Mouse (Mus musculus) stomach, embryonic 14.5 days (tissue): ENCODE results near the gene Pik3cd. TPM values are rescaled to one million over a fixed set of nuclear protein-coding genes. Genes with fewer than 3 reads are reported as not detected.

Experiments
- ATAC-seq: fragments of 200-750 bp; cut with Nextera tagmentation; 2 replicates; pipeline ENCODE4 v1.8.0; 2017; ENCODE audit warnings: low read depth, moderate TSS enrichment; ENCODE audit not compliant: insufficient number of reproducible peaks, insufficient read depth, low FRiP score
- H3K27ac ChIP-seq: fragments of 300-500 bp; sonication (generic); 2 replicates; pipeline ENCODE4 v1.5.1; 2014; ENCODE audit warnings: mild to moderate bottlenecking, low read length, moderate library complexity, mixed read lengths
- H3K27me3 ChIP-seq: fragments of 300-500 bp; sonication (generic); 2 replicates; pipeline ENCODE4 v1.6.1; 2014; ENCODE audit warnings: low read length, control low read depth, mixed read lengths; ENCODE audit not compliant: control insufficient read depth, insufficient read depth
- H3K36me3 ChIP-seq: fragments of 300-500 bp; sonication (generic); 2 replicates; pipeline ENCODE4 v1.6.1; 2014; ENCODE audit warnings: mild to moderate bottlenecking, control low read depth, low read length, moderate library complexity, mixed read lengths; ENCODE audit not compliant: control insufficient read depth, insufficient read depth
- H3K4me1 ChIP-seq: fragments of 300-500 bp; sonication (generic); 2 replicates; pipeline ENCODE4 v1.6.1; 2014; ENCODE audit warnings: low read length, control low read depth, mixed read lengths; ENCODE audit not compliant: control insufficient read depth, insufficient read depth
- H3K4me2 ChIP-seq: fragments of 300-500 bp; sonication (generic); replicated peaks from 2 replicates; pipeline ENCODE4 v1.6.1; 2014; ENCODE audit warnings: low read depth, low read length, control low read depth
- H3K4me3 ChIP-seq: fragments of 300-500 bp; sonication (generic); 2 replicates; pipeline ENCODE4 v1.5.1; 2014; ENCODE audit warnings: low read depth, low read length, control low read depth
- H3K9ac ChIP-seq: fragments of 300-500 bp; sonication (generic); replicated peaks from 2 replicates; pipeline ENCODE4 v1.6.1; 2014; ENCODE audit warnings: low read depth, mild to moderate bottlenecking, control low read depth, low read length, moderate library complexity, mixed read lengths
- H3K9me3 ChIP-seq: fragments of 300-500 bp; sonication (generic); 2 replicates; pipeline ENCODE4 v1.6.1; 2016; ENCODE audit warnings: low read depth, low read length, control low read depth; ENCODE audit not compliant: control insufficient read depth
- WGBS: fragments of 180-500 bp; shearing (Covaris S2); extraction: QIAGEN DNeasy Blood & Tissue Kit; methylation state at CpG from one replicate; pipeline ENCODE4 v1.1.7; 2014; 5-methylcytosine and 5-hydroxymethylcytosine counted together
- polyA plus RNA-seq: library from polyadenylated mRNA; unstranded; fragments of >200 nt; fragmentation: Nextera tagmentation; extraction: Ambion mirVana; gene quantifications from 2 replicates; pipeline ENCODE4 v1.2.1, GENCODE M21; 2014

The Pik3cd gene
- polyA plus RNA-seq, 1 experiment from 2014 or later = 4.8 TPM

- Histone ChIP-seq H3K4me3 (no peak overlapping the region), H3K4me2 (no peak overlapping the region), H3K27me3 (no peaks in the 10 kb centered on the region), H3K4me1 (no peaks in the 10 kb centered on the region), H3K36me3 (peaks cover 36% of the 10 kb centered on the region), H3K9ac (no peak overlapping the region), H3K27ac (no peak overlapping the region), H3K9me3 (no peaks in the 10 kb centered on the region)
- 93% methylated on average over 8 of the region's 8 CpGs for WGBS
- ATAC-seq = no peak
These were observed 66.4 kb downstream of the Pik3cd start for GRCm38 (mm10) chr4:149635915-149636415.

GRCm38 (mm10) chr4:149634966-149635365, 67.4 kb downstream of the Pik3cd start:
- WGBS = 90% methylated on average over 11 of the region's 11 CpGs

GRCm38 (mm10) chr4:149634157-149634556, 68.2 kb downstream of the Pik3cd start:
- H3K4me2 ChIP-seq = no peak overlapping the region
- H3K36me3 ChIP-seq = peaks cover 28% of the 10 kb centered on the region
- no peak overlapping the region for H3K27ac ChIP-seq
- H3K27me3 ChIP-seq = no peaks in the 10 kb centered on the region
- H3K9ac ChIP-seq = no peak overlapping the region
- no peaks in the 10 kb centered on the region for H3K4me1 ChIP-seq
- ATAC-seq = no peak
- 76% methylated on average over 1 of the region's 1 CpGs for WGBS
- no peaks in the 10 kb centered on the region for H3K9me3 ChIP-seq
- no peak overlapping the region for H3K4me3 ChIP-seq

More at GRCm38 (mm10) chr4:149634966-149635365, 67.4 kb downstream of the Pik3cd start:
- Histone ChIP-seq H3K4me3 (no peak overlapping the region), H3K4me2 (no peak overlapping the region), H3K9me3 (no peaks in the 10 kb centered on the region), H3K4me1 (no peaks in the 10 kb centered on the region), H3K27me3 (no peaks in the 10 kb centered on the region), H3K36me3 (peaks cover 30% of the 10 kb centered on the region), H3K27ac (no peak overlapping the region), H3K9ac (no peak overlapping the region)
- no peak for ATAC-seq

GRCm38 (mm10) chr4:149632670-149633307, 69.6 kb downstream of the Pik3cd start:
- Histone ChIP-seq H3K4me3 (no peak overlapping the region), H3K27me3 (no peaks in the 10 kb centered on the region), H3K9me3 (no peaks in the 10 kb centered on the region), H3K4me1 (no peaks in the 10 kb centered on the region), H3K27ac (no peak overlapping the region), H3K9ac (no peak overlapping the region), H3K36me3 (peaks cover 23% of the 10 kb centered on the region), H3K4me2 (no peak overlapping the region)
- no peak for ATAC-seq
- WGBS = 87% methylated on average over 9 of the region's 9 CpGs

- peaks cover 8% of the 10 kb centered on the region for H3K36me3 ChIP-seq
- H3K4me1 ChIP-seq = no peaks in the 10 kb centered on the region
- no peak overlapping the region for H3K9ac ChIP-seq
- H3K4me2 ChIP-seq = no peak overlapping the region
- H3K9me3 ChIP-seq = no peaks in the 10 kb centered on the region
- H3K27ac ChIP-seq = no peak overlapping the region
- 63% methylated on average over 9 of the region's 9 CpGs for WGBS
- no peak for ATAC-seq
- no peak overlapping the region for H3K4me3 ChIP-seq
- no peaks in the 10 kb centered on the region for H3K27me3 ChIP-seq
These were observed 73.6 kb downstream of the Pik3cd start for GRCm38 (mm10) chr4:149628810-149629209.

GRCm38 (mm10) chr4:149628372-149628771, 74.0 kb downstream of the Pik3cd start:
- WGBS = 76% methylated on average over 10 of the region's 10 CpGs
- no peak overlapping the region for H3K9ac ChIP-seq
- H3K4me2 ChIP-seq = no peak overlapping the region
- no peak for ATAC-seq
- no peak overlapping the region for H3K27ac ChIP-seq
- H3K4me1 ChIP-seq = no peaks in the 10 kb centered on the region
- peaks cover 5% of the 10 kb centered on the region for H3K36me3 ChIP-seq
- no peak overlapping the region for H3K4me3 ChIP-seq
- H3K27me3 ChIP-seq = no peaks in the 10 kb centered on the region
- H3K9me3 ChIP-seq = no peaks in the 10 kb centered on the region

- Histone ChIP-seq H3K4me1 (no peaks in the 10 kb centered on the region), H3K4me3 (no peak overlapping the region), H3K9ac (no peak overlapping the region), H3K36me3 (peaks cover 2% of the 10 kb centered on the region; the same call in 1 of the 2 replicates), H3K4me2 (no peak overlapping the region), H3K27me3 (no peaks in the 10 kb centered on the region), H3K27ac (no peak overlapping the region), H3K9me3 (no peaks in the 10 kb centered on the region)
- no peak for ATAC-seq
- WGBS = 81% methylated on average over 17 of the region's 17 CpGs
These were observed 75.6 kb downstream of the Pik3cd start for GRCm38 (mm10) chr4:149626809-149627208.

GRCm38 (mm10) chr4:149623711-149624110, 78.7 kb downstream of the Pik3cd start:
- Histone ChIP-seq H3K4me1 (no peaks in the 10 kb centered on the region), H3K4me3 (no peak overlapping the region), H3K36me3 (no peaks in the 10 kb centered on the region), H3K9ac (no peak overlapping the region), H3K27ac (no peak overlapping the region), H3K27me3 (no peaks in the 10 kb centered on the region), H3K4me2 (no peak overlapping the region), H3K9me3 (no peaks in the 10 kb centered on the region)
- no peak for ATAC-seq
- WGBS = 87% methylated on average over 5 of the region's 5 CpGs

- Histone ChIP-seq H3K36me3 (no peaks in the 10 kb centered on the region; the same call in 1 of the 2 replicates), H3K27me3 (no peaks in the 10 kb centered on the region), H3K9ac (no peak overlapping the region), H3K27ac (no peak overlapping the region), H3K4me3 (no peak overlapping the region), H3K9me3 (no peaks in the 10 kb centered on the region), H3K4me1 (no peaks in the 10 kb centered on the region), H3K4me2 (no peak overlapping the region)
- ATAC-seq = no peak
- 75% methylated on average over 4 of the region's 4 CpGs for WGBS
These were observed 81.1 kb downstream of the Pik3cd start for GRCm38 (mm10) chr4:149621286-149621685.
